Mouse (Mus musculus) forebrain, embryonic 14.5 days (tissue): Measurements from ENCODE around the gene Lat. TPM values are rescaled to one million over a fixed set of nuclear protein-coding genes. Genes with fewer than 3 reads are reported as not detected.

Source experiments
- ATAC-seq: fragments of 200-750 bp; cut with Nextera tagmentation; 2 replicates; pipeline ENCODE4 v1.8.0; 2017; ENCODE audit warnings: mild to moderate bottlenecking, moderate library complexity
- DNase-seq: peaks from one replicate; pipeline ENCODE4 v3.0.0-alpha.2; 2015; ENCODE audit warnings: low spot score
- H3K27ac ChIP-seq: fragments of 300-500 bp; sonication (generic); 2 replicates; pipeline ENCODE4 v1.5.1; 2014; ENCODE audit warnings: low read depth, mild to moderate bottlenecking, control low read depth, low read length, moderate library complexity
- H3K27me3 ChIP-seq: fragments of 300-500 bp; sonication (generic); replicated peaks from 2 replicates; pipeline ENCODE4 v1.6.1; 2014; ENCODE audit warnings: low read length, control low read depth, mixed read lengths; ENCODE audit not compliant: control insufficient read depth, insufficient read depth
- H3K36me3 ChIP-seq: fragments of 300-500 bp; sonication (generic); 2 replicates; pipeline ENCODE4 v1.6.1; 2014; ENCODE audit warnings: low read length, control low read depth; ENCODE audit not compliant: control insufficient read depth, insufficient read depth
- H3K4me1 ChIP-seq: fragments of 300-500 bp; sonication (generic); 2 replicates; pipeline ENCODE4 v1.6.1; 2014; ENCODE audit warnings: antibody characterized with exemption, low read length, control low read depth; ENCODE audit not compliant: control insufficient read depth, insufficient read depth
- H3K4me2 ChIP-seq: fragments of 300-500 bp; sonication (generic); 2 replicates; pipeline ENCODE4 v1.6.1; 2014; ENCODE audit warnings: mild to moderate bottlenecking, control low read depth, low read length
- H3K4me3 ChIP-seq: fragments of 300-500 bp; sonication (generic); 2 replicates; pipeline ENCODE4 v1.5.1; 2014; ENCODE audit warnings: low read depth, low read length, control low read depth
- H3K9ac ChIP-seq: fragments of 300-500 bp; sonication (generic); 2 replicates; pipeline ENCODE4 v1.6.1; 2014; ENCODE audit warnings: mild to moderate bottlenecking, low read length, control low read depth, moderate library complexity
- H3K9me3 ChIP-seq: fragments of 300-500 bp; sonication (generic); replicated peaks from 2 replicates; pipeline ENCODE4 v1.6.1; 2016; ENCODE audit warnings: low read length, control low read depth, mixed read lengths; ENCODE audit not compliant: control insufficient read depth
- WGBS: fragments of 180-500 bp; shearing (Covaris S2); extraction: QIAGEN DNeasy Blood & Tissue Kit; methylation state at CpG from one replicate; pipeline ENCODE4 v1.1.7; 2014; 5-methylcytosine and 5-hydroxymethylcytosine counted together
- polyA plus RNA-seq: library from polyadenylated mRNA; unstranded; fragments of >200 nt; fragmentation: Nextera tagmentation; extraction: Ambion mirVana; gene quantifications from 2 replicates; pipeline ENCODE4 v1.2.1, GENCODE M21; 2014

The Lat gene
- polyA plus RNA-seq, 1 experiment from 2014 or later = 0.50 TPM

GRCm38 (mm10) chr7:126348293-126348692 is 21.1 kb downstream of the Lat start:
- H3K4me1 ChIP-seq = no peaks in the 10 kb centered on the region
- H3K4me2 ChIP-seq = no peak overlapping the region
- no peaks in the 10 kb centered on the region for H3K9me3 ChIP-seq
- H3K4me3 ChIP-seq = no peak overlapping the region
- WGBS = 81% methylated on average over 8 of the region's 8 CpGs
- no peaks in the 10 kb centered on the region for H3K27me3 ChIP-seq
- ATAC-seq (no peak), DNase-seq (no peak)
- H3K9ac ChIP-seq = no peak overlapping the region
- H3K27ac ChIP-seq = no peak overlapping the region
- no peaks in the 10 kb centered on the region for H3K36me3 ChIP-seq

- ATAC-seq = no peak
- Histone ChIP-seq H3K4me3 (no peak overlapping the region), H3K4me2 (no peak overlapping the region), H3K9ac (no peak overlapping the region), H3K4me1 (no peaks in the 10 kb centered on the region), H3K27ac (no peak overlapping the region), H3K36me3 (no peaks in the 10 kb centered on the region), H3K9me3 (no peaks in the 10 kb centered on the region), H3K27me3 (no peaks in the 10 kb centered on the region)
- DNase-seq = no peak
- WGBS = 41% methylated on average over 1 of the region's 1 CpGs
Measured at GRCm38 (mm10) chr7:126347098-126347497, 22.3 kb downstream of the Lat start.

- Histone ChIP-seq H3K4me3 (no peak overlapping the region), H3K27me3 (no peaks in the 10 kb centered on the region), H3K9me3 (no peaks in the 10 kb centered on the region), H3K36me3 (no peaks in the 10 kb centered on the region), H3K9ac (no peak overlapping the region), H3K4me2 (no peak overlapping the region), H3K4me1 (no peaks in the 10 kb centered on the region), H3K27ac (no peak overlapping the region)
- DNase-seq (no peak), ATAC-seq (no peak)
- WGBS = 47% methylated on average over 3 of the region's 3 CpGs
Measured at GRCm38 (mm10) chr7:126345969-126346368, 23.4 kb downstream of the Lat start.

- H3K9me3 ChIP-seq = no peaks in the 10 kb centered on the region
- H3K27me3 ChIP-seq = no peaks in the 10 kb centered on the region
- whole genome bisulfite sequencing = 66% methylated on average over 3 of the region's 3 CpGs
- H3K4me1 ChIP-seq = no peaks in the 10 kb centered on the region
- H3K27ac ChIP-seq = no peak overlapping the region
- no peak overlapping the region for H3K9ac ChIP-seq
- no peaks in the 10 kb centered on the region for H3K36me3 ChIP-seq
- no peak overlapping the region for H3K4me2 ChIP-seq
- H3K4me3 ChIP-seq = no peak overlapping the region
- ATAC-seq (no peak), DNase-seq (no peak)
Measured at GRCm38 (mm10) chr7:126345557-126345956, 23.8 kb downstream of the Lat start.

GRCm38 (mm10) chr7:126340896-126341295 is 28.5 kb downstream of the Lat start:
- H3K4me3 ChIP-seq = no peak overlapping the region
- H3K4me1 ChIP-seq = no peaks in the 10 kb centered on the region
- no peaks in the 10 kb centered on the region for H3K36me3 ChIP-seq
- H3K4me2 ChIP-seq = no peak overlapping the region
- no peak overlapping the region for H3K9ac ChIP-seq
- no peak for DNase-seq
- ATAC-seq = no peak
- H3K27me3 ChIP-seq = no peaks in the 10 kb centered on the region
- 59% methylated on average over 6 of the region's 6 CpGs for WGBS
- no peak overlapping the region for H3K27ac ChIP-seq
- no peaks in the 10 kb centered on the region for H3K9me3 ChIP-seq

- Histone ChIP-seq H3K9ac (no peak overlapping the region), H3K4me3 (no peak overlapping the region), H3K9me3 (no peaks in the 10 kb centered on the region), H3K27ac (no peak overlapping the region), H3K36me3 (no peaks in the 10 kb centered on the region), H3K27me3 (no peaks in the 10 kb centered on the region), H3K4me1 (no peaks in the 10 kb centered on the region), H3K4me2 (no peak overlapping the region)
- no peak for DNase-seq
- WGBS = 80% methylated on average over 6 of the region's 6 CpGs
- no peak for ATAC-seq
Measured at GRCm38 (mm10) chr7:126340206-126340618, 29.2 kb downstream of the Lat start.

- ATAC-seq (no peak), DNase-seq (no peak)
- Histone ChIP-seq H3K9ac (no peak overlapping the region), H3K4me1 (no peaks in the 10 kb centered on the region), H3K27me3 (no peaks in the 10 kb centered on the region), H3K9me3 (no peaks in the 10 kb centered on the region), H3K36me3 (no peaks in the 10 kb centered on the region), H3K27ac (no peak overlapping the region), H3K4me2 (no peak overlapping the region), H3K4me3 (no peak overlapping the region)
- 78% methylated on average over 8 of the region's 8 CpGs for WGBS
Measured at GRCm38 (mm10) chr7:126339521-126339971, 29.8 kb downstream of the Lat start.

- ATAC-seq = no peak
- no peaks in the 10 kb centered on the region for H3K9me3 ChIP-seq
- H3K36me3 ChIP-seq = no peaks in the 10 kb centered on the region
- DNase-seq = no peak
- WGBS = 83% methylated on average over 8 of the region's 8 CpGs
- H3K27ac ChIP-seq = no peak overlapping the region
- no peaks in the 10 kb centered on the region for H3K4me1 ChIP-seq
- H3K4me2 ChIP-seq = no peak overlapping the region
- no peak overlapping the region for H3K4me3 ChIP-seq
- H3K27me3 ChIP-seq = no peaks in the 10 kb centered on the region
- no peak overlapping the region for H3K9ac ChIP-seq
Measured at GRCm38 (mm10) chr7:126338906-126339305, 30.5 kb downstream of the Lat start.

- DNase-seq (no peak), ATAC-seq (no peak)
- no peaks in the 10 kb centered on the region for H3K4me1 ChIP-seq
- H3K4me2 ChIP-seq = no peak overlapping the region
- no peaks in the 10 kb centered on the region for H3K36me3 ChIP-seq
- WGBS = 91% methylated on average over 1 of the region's 1 CpGs
- H3K9me3 ChIP-seq = no peaks in the 10 kb centered on the region
- H3K9ac ChIP-seq = no peak overlapping the region
- H3K27me3 ChIP-seq = no peaks in the 10 kb centered on the region
- H3K4me3 ChIP-seq = no peak overlapping the region
- no peak overlapping the region for H3K27ac ChIP-seq
Measured at GRCm38 (mm10) chr7:126335556-126335955, 33.8 kb downstream of the Lat start.
